Comparison of ENCODE assay signal across 8 mouse cellular contexts in genomic region chrX:164076040-164076775, GRCm38 (mm10). TPM values are rescaled to one million over a fixed set of nuclear protein-coding genes. Genes with fewer than 3 reads are reported as not detected.
A peak's percentile ranks its signal among the peaks of the same experiment; 100 is the strongest.
DNase-seq lines count a peak whose midpoint lies in the region; ATAC-seq and TF ChIP-seq lines count a peak whose summit lies in the region.

Gene Siah1b, minus strand, starts transcription at chrX:164076493.

- intact Hi-C loops in gastrocnemius, adult 2 months (cut with DNase I): no loop called here
- intact Hi-C loops in left cerebral cortex, adult 2 months (cut with DNase I): loop anchor here (1.0 kb wide), 1 partner anchor 343 kb away; the partner anchor contains the start of gene Piga

- H3K9me3 ChIP-seq in hindbrain, postnatal 0 days (ENCODE audit: low read length): no peaks in the 10 kb centered on the region

- peak within 1 kb of the TSS; percentile 72 for H3K4me2 ChIP-seq in hindbrain, postnatal 0 days (ENCODE audit: low read depth, low read length)

- H3K4me1 ChIP-seq in hindbrain, postnatal 0 days (ENCODE audit: insufficient read depth, low read length): no peaks in the 10 kb centered on the region

- peak; percentile 98 for ATAC-seq in common myeloid progenitor, adult 5-6 weeks (replicated peaks; ENCODE audit: low read depth, poor library complexity, severe bottlenecking)
- ATAC-seq in hindbrain, postnatal 0 days: peak; percentile 100
- ATAC-seq in megakaryocyte, adult 5-6 weeks (ENCODE audit: poor library complexity, severe bottlenecking): peak; percentile 98

- peak within 1 kb of the TSS; percentile 82 for H3K4me3 ChIP-seq in gastrocnemius, adult 2 months
- peak within 1 kb of the TSS; percentile 48 for H3K4me3 ChIP-seq in hindbrain, postnatal 0 days (ENCODE audit: low read length)
- H3K4me3 ChIP-seq in left cerebral cortex, adult 2 months: peak within 1 kb of the TSS; percentile 56

- peak; percentile 95 for DNase-seq in ZHBTc4 (ENCODE audit: low read depth, low spot score)
- DNase-seq in gastrocnemius, adult 2 months: peak; percentile 95
- DNase-seq in hindbrain, postnatal 0 days (ENCODE audit: low spot score): peak; percentile 94
- DNase-seq in left cerebral cortex, adult 2 months (ENCODE audit: extremely low spot score in 1 of 2, low spot score in 2 of 2): peak; percentile 85 to 89
- DNase-seq in right cerebral cortex, adult 2 months (ENCODE audit: low spot score in 2 of 2): peak; percentile 87 to 89
- DNase-seq in urinary bladder, postnatal 14 days (ENCODE audit: low spot score): peak; percentile 91

- 43% methylated on average over 54 of the region's 54 CpGs for WGBS in hindbrain, postnatal 0 days

- peak within 1 kb of the TSS; percentile 55 for H3K9ac ChIP-seq in hindbrain, postnatal 0 days (replicated peaks; ENCODE audit: low read length)

- H3K27me3 ChIP-seq in hindbrain, postnatal 0 days (ENCODE audit: insufficient read depth, low read length): no peaks in the 10 kb centered on the region

- TF ChIP-seq CTCF in gastrocnemius, adult 2 months (IDR thresholded peaks at IDR 0.05): no peak
- TF ChIP-seq CTCF in hindbrain, postnatal 0 days (IDR thresholded peaks at IDR 0.05; ENCODE audit: low read depth): 0 out of 2 replicates have a peak, but pooled peaks have one; percentile 3
- TF ChIP-seq CTCF in left cerebral cortex, adult 2 months (IDR thresholded peaks at IDR 0.05): no peak

- H3K36me3 ChIP-seq in hindbrain, postnatal 0 days (ENCODE audit: insufficient read depth, low read length): no peaks in the 10 kb centered on the region

- peak within 1 kb of the TSS; percentile 95 for H3K27ac ChIP-seq in gastrocnemius, adult 2 months
- H3K27ac ChIP-seq in hindbrain, postnatal 0 days: peak within 1 kb of the TSS; percentile 89; the same call in 1 of the 2 replicates
- peak within 1 kb of the TSS; percentile 99 for H3K27ac ChIP-seq in left cerebral cortex, adult 2 months

RNA-seq across cellular contexts. Expression of gene Siah1b, which starts in this region (rescaled TPM):
- 19.3 and 19.4 TPM in 2 replicates for total RNA-seq in common myeloid progenitor, adult 5-6 weeks (2017)
- 1 to 10 TPM; 3.2 to 3.3 TPM for total RNA-seq in gastrocnemius, adult 2 months (2021)
- total RNA-seq in hindbrain, postnatal 0 days (2014; rRNA removed): 9.8 and 16.1 TPM in 2 replicates
- polyA plus RNA-seq in hindbrain, postnatal 0 days (2015; fragmentation: Nextera tagmentation; extraction: Ambion mirVana): 18.4 and 18.8 TPM in 2 replicates
- total RNA-seq in left cerebral cortex, adult 2 months (2021): 10 to 100 TPM in 1 of 2 experiments, 1 to 10 TPM in 1; 9.6 to 10.9 TPM
- 5.5 and 6.6 TPM in 2 replicates for total RNA-seq in megakaryocyte, adult 5-6 weeks (2015)
- 5.7 and 6.9 TPM in 2 replicates for total RNA-seq in megakaryocyte, adult 5-6 weeks (2017)

Comparison
In these comparisons a context has a peak if more than half of its experiments do, and no peak if none do; other contexts are left out.
1. Peak in every context shown above with its lines: DNase-seq, ATAC-seq, H3K4me3 ChIP-seq and H3K27ac ChIP-seq.